Mouse (Mus musculus) adrenal gland (tissue): Measurements from ENCODE around the gene Baz2b.

Experiments
- intact Hi-C: fragments of 180-260 bp; cut with DNase I; formaldehyde crosslinking; loops from one replicate; pipeline ENCODE4 v1.15.1; 2025

Baz2b gene

DNA sequence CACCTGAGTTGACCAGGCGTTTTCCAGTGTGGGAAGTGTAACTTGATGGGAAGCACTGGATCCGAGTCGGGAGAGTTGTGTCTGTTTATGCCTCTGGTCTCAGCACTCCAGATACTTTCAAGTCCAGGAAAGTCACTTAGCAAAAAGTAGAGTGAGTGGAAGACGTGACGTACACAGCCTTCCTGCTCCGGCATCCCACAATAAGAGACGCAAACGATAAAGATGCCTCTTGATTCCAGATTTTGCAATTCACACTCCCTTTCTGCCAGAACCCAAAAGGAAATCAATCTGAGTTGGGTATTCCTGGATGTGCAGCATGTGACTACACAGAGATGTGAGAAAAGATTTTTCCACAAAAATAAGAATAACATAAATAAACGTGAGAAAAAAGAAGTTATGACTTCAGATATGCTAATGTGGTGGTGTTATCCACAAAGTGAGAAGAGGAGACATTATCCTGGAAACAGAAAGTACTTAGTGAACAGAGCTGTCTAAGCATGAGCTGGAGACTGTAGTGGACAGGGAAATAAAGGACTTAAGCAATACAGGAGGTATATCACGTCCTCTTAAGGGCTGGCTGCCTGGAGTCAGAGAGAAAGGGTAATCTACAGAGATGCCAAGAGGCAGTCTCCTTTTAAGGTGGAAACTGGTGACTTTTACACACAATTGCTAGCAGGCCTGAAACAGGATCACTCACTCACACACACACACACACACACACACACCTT lies 154.7 kb downstream of the Baz2b start:
- intact Hi-C loops: no loop called here

DNA sequence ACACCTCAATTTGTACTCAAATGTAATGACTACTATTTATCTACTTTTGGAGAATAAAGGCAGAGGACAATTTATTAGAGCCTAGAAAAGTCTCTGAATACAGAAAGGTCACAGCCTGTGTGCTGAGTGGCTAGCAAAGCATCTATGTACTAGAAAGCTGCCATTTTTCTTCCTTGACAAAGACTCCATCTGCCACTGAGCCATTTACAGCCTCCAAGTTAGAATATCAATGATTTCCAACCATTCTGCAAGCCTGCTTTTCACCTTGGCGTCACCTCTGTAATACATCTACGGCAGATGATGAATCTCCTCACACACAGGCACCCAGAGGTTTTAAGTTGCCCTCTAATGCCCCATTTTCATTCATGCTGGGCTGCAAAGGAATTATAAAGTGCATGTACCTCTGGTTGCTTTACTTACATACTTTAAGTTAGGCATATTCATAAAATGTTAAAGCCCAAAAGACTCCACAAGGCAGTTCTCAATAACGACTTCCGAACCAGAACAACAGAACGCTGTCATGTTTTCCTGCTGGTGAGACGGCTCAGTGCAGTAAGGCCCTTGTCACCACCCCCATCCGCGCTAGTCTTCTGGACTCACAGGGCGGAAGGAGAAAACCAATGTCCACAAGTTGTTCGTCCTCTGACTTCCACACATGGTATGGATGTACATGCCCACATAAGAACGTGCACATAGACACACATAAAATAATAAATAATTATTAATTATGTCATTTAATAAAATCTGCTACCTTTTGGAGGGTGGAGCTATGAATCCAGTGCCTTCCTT lies 156.2 kb downstream of the Baz2b start:
- intact Hi-C loops: no loop called here

DNA sequence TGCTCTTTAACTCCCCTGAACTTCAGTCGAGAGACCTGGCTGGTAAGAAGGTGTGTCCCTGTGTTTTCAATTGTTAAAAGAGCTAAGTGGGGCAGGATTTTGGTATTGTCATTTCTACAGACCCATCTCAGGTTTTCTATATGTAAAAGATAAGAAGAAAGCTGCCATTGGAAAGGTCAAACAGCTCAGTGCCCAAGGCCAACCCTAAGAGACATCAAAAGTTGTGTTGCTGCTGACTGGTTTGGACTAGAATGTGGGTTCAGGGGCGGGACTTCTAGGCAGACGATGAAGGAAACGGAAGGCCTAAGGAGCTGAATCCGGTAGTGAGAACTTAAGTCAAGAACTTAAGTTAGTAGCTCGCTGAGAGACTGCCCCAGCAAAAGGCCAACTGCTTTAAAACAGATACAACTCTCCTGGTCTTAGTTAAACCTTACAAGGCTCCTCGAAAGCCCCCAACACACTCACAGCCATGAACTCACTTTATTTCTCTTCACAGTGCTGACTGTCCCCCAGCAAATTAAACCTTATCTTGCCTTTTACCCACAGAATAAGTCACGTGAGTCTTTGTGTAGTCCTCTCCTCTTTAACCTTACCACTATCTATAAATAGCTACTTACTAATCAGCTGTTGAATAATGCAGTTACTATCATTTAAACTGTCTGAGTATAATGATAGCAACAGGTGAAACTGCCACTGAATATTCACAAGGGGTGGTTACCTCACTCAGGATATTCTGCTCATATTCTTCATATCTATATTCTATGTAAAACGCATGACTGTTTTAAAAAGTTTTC lies 158.8 kb downstream of the Baz2b start:
- intact Hi-C loops: no loop called here

DNA sequence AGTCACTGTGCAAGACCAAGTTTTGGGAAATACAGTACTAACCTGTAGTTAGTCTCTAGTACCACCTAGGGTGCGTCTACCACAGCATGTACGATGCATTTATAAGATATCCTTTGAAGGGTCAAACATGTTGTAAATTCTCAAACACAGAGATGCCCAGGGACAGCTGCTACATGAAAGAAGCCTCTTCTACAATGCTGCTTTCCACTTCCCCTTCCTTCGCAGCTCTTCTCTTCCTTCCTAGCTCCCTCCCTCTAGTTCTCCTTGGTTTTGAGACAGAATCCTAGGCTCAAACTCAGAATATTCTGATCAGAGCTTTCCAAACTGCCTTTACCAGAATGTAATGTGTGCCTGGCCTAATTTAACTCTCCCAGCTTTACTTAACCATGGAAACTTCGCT lies 159.8 kb downstream of the Baz2b start:
- intact Hi-C loops: no loop called here

DNA sequence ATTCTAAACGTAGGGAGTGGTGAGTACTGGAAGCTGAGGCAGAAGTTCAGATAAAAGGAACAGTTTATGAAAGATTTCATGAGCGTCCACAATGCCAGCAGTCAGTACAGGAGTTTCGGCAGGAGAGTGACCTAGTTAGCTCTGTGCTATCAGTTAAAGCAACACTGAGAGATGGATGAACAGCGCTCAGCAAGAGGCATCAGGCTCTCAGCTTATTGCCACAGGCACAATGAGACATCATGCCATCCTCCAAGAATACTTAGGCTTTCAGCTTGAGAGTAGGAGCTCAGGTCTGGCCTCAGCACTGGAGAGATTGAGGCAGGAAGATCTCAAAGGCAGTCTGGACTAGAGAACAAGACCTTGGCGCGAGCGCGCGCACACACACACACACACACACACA lies 160.3 kb downstream of the Baz2b start:
- intact Hi-C loops: no loop called here

DNA sequence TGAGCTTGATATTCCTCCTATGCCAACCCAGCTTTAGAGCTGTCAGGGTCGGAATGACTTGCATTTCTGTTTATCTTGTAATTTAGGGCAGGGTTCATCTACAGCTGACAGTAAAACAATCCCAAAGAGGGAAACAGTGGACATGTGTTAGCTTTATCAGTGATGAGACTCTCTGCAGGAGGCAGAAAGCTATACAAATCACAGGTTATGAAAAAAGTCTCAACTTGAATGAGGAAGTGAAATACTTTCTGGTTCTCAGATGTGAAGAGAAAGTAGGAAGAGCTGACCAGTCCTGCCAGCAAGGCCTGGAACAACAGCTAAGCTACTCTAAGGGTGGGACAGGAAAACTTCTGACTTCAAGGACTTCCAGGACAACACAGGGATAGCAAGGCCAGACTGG lies 163.6 kb downstream of the Baz2b start:
- intact Hi-C loops: no loop called here

DNA sequence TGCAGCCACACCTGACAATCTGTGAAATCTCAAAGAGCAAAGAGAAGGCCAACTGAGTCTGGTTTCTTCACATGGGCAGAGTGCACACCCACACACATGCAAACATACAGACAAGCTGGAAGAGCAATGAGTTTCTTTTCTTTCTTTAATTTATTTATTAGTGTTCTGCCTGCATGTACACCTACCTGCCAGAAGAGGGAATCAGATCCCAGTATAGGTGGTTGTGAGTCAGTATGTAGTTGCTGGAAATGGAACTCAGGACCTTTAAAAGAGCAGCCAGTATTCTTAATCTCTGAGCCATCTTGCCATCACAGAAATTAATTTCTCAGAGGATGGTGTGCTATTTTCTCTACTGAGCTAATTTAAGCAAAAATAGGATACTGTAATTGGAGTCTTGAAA lies 164.7 kb downstream of the Baz2b start:
- intact Hi-C loops: loop anchor here (5.0 kb wide), 1 partner anchor 77 kb away; no protein-coding TSS in a partner anchor

DNA sequence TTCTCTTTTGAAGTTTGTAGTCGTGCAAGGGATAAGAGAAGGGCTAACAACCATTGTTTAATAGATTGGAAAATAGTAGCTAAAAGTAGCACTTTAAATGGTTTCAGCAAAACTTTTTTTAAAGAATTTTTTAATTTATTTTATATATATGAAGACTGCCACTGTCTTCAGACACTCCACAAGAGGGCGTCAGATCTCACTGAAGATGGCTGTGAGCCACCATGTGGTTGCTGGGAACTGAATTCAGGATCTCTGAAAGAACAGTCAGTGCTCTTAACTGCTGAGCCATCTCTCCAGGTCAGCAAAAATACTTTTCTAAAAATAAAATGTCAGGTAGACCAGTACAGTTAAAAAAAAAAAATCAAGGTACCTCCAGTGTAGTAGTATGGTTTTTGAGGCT lies 165.1 kb downstream of the Baz2b start:
- intact Hi-C loops: loop anchor here (5.0 kb wide), 1 partner anchor 78 kb away; no protein-coding TSS in a partner anchor

DNA sequence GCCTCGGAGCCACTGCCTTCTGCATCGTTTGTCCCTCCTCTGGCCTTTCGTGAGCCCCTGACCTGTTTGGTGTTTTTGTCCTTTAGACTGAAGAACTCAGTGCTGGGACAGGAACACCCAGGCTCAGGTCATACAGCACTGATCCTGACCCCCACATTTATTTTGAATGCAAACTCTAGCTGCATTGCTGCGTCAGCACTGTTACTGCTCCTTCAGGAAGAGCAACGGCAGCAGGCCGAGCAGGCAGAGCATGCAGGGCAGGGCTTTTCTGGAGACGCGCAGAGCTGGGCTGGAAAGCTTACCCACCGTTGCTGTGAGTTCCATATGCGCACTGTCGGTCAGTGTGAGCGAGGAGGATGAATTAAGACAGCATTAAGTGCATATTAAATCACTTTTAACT lies 166.9 kb downstream of the Baz2b start:
- intact Hi-C loops: loop anchor here (5.0 kb wide), 1 partner anchor 80 kb away; no protein-coding TSS in a partner anchor

DNA sequence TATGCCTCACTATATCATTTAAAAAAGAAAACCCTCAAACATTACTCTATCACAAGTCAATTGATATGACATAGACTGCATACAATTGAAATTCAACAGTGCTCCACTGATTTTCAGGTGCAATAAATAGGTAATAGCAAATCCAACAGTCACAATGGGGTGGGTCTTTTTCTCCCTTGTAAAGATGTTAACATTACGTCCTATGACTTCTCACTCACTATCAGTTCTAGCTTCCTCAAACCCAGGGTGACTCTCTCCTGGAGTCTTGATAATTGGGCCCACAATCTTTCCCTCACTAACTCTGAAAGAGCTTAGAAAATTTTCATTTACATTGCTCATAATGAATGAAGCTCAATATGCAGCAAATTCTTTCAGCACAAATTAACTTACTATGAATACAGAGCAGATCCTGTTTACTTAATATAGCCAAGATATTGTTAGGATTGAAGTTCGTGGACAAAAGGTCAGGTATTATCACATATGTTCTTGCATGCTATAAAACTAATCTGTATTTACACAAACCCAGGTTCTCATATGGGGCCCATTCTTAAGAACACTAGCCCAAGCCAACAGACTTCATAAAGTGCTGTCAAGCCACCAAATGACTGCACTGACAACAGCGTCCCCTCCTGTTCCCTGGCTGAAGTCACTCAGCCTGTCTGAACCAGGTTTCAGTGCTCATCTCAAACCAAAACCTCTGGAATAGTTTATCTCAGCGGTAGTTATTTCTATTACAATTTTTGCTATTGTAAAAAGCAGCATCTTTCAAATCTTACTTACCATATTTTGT lies 168.0 kb downstream of the Baz2b start:
- intact Hi-C loops: loop anchor here (5.0 kb wide), 1 partner anchor 81 kb away; no protein-coding TSS in a partner anchor

DNA sequence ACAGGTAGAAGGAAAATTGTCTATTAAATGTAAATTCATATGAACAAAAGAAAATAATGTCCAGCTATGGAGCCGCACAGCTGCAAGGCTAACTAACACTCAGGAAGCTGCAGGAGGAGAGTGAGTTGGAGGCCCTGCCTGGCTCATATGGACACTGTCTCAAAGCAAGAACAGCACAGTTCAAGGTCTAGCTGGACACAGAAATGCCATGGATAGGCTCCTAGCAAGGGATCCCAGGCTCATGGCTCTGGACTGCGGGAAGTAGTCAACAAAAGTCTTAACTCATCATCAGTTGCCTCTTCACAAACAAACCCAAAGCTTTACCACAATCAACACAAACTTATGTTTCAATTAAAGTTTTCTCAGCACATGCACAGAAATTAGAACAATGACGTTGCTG lies 169.5 kb downstream of the Baz2b start:
- intact Hi-C loops: loop anchor here (5.0 kb wide), 1 partner anchor 82 kb away; no protein-coding TSS in a partner anchor

DNA sequence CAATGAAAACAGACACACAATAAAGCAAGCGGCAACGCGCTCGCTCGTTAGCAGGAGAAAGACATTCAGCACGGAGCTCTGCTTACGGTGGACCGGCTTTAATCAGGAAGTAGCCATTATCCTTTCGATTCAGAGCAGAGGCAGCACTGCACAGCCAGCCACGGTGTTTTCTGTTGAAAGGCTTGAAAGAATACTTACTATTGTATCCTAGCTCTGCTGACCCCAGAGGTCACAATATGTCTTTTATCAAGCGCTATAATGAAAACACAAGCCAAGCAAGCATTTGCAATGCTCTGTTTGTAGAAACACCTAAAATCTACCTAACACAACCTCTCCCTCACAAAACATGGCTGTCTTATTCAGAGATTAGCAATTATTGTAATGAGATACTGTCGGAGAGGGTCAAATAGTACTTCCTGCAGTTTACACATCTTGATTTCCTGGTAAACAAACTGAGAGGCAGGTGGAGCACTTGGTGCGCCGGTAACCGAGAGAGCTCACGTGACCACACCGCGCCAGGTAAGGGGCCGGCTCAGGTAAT lies 172.6 kb downstream of the Baz2b start:
- intact Hi-C loops: no loop called here

DNA sequence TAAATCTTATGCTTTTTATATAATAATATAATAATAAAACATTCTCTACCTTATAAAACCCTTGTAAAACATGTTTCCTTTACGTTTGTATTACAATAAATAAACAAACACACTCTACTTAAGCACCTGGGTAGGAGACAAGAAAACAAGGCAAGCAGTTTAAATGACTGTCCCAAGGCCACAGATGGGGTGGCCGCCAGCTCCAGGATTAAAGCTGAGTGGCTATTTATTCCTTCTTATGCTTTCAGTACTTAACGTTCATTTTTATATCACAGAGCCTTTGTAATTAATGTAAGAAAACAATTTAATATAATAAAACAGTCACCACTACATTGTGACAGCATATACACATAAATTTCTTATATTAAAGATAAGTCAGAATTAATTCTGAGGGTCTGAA lies 173.3 kb downstream of the Baz2b start:
- intact Hi-C loops: no loop called here

DNA sequence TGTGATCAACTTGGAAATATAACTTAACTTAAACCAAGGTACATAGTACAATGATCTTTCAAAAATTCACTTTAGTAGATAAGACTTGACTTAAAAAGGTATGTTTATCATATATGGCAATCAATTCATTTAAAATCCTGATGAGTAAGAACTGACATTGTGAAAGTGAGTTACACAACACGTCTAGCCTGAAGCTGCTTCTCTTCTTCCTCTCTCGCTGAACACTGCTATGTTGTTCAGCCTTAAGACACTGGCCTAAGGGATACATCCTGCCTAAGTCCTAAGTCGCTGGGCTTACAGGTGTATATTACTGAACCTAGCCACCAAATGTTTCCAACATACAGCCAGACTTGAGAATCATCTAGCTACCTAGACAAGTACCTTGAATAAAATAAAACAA lies 178.6 kb downstream of the Baz2b start:
- intact Hi-C loops: no loop called here

DNA sequence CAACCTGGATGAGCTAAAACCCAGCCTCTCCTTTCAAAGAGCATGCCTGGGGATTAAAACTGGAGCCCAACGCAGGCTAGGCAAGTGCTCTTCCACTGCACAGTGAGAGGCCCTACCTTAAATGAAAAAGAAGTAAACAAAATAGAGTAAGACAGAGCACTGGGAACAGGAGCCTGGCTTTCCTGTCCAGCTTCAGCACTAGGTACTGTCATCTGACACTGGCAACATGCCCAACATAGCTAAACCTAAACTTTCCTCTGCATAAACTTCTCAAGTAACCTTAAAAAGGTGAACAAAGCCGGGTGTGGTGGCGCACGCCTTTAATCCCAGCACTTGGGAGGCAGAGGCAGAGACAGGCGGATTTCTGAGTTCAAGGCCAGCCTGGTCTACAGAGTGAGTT lies 180.6 kb downstream of the Baz2b start:
- intact Hi-C loops: no loop called here

DNA sequence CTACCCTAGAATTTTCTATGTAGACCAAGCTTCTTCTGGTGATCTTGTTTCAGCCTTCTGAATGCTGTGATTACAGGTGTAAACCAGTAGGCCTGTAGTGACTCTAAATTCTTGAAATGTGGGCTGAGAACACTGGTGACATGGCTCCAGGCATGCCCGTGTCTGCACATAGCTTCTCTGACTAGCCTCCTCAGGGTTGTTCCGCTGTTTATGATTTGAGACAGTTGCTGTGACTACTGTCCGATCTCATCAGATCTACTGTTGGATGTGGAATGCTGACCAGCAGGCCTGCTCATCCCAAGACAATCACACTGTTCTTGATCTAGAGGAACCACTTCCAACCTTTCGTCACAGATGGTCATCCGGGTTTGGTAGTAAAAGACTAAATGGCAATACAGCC lies 182.5 kb downstream of the Baz2b start:
- intact Hi-C loops: no loop called here

DNA sequence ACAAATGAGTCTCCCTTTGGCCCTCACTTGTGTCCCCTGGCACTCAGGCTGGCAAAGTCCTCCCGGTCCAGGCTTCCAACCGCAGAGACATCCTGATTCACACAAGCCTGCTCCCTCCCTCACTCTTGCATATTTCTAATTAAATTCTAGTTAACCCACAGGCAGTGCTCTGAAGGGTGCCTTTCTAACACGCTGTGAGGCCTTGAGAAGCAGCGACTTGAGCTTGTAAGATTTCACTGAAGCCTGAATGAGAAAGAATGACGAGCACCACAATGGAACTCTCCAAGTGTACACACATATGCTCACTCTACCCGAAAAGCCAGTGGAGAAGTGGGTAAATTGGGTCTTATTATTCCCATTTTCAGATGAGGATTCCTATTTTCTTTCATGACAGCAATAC lies 183.1 kb downstream of the Baz2b start:
- intact Hi-C loops: no loop called here

DNA sequence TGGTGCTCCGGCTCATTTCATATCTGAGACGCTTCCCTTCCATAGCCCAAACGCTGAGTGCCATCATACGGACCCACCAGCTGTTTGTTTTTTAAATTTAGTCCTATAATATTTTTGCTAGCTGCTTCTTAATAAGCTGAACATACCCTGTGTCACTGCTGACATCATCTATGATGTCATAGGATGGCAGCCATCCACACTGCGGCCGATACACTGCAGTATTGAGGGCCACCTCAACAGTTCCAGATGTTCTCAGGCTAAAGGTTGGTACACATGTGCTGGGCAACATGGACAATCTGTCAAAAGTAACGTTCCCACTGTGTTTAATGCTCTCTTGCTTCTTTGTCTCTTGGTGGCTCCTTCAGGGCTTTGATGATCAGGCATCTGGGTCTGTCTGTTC lies 185.9 kb downstream of the Baz2b start:
- intact Hi-C loops: no loop called here

DNA sequence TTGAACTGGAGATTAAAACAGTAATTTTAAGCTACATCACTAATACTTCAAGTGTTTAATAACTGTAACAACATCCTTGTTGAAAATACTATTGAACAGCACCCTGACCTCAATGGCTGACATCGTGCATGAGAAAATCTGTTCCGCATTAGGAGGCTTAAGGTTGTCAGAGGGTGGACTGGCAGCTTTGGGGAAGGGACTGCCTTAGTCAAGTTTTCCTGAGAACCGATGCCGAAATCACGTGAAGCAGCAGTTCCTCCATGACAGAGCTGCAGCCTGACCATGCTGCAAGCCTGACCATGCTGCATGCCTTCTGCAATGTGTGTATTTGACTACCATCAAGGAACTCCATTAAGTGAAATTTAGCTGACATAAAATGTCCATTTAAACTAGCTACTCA lies 188.1 kb downstream of the Baz2b start:
- intact Hi-C loops: no loop called here

DNA sequence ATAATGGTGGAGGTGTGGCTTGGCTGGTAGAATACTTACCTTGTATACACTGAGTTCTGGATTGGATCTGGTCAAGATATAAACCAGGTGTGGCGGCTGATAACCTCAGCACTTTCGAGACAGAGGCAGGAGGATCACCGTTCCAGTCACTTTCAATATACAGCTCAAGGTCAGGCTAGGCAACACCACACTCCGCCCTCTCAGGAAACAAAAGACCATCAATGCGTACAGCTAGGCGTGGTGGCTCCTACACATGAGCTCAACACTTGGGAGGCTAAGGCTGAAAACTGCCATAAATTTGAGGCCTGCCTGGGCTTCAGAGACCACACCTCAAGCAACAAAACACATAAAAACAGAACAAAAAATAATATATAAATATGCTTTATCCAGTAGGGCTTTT lies 188.5 kb downstream of the Baz2b start:
- intact Hi-C loops: no loop called here
